Mouse (Mus musculus) spleen, embryonic (tissue): Measurements from ENCODE around the gene Pla2g6.

Experiments used
- CTCF ChIA-PET: fragments of 350-600 bp; sonication (Branson Sonifier 250); formaldehyde crosslinking; loops from one replicate; lab custom pipeline; 2022; lab: Charles Lee

Pla2g6 gene

DNA sequence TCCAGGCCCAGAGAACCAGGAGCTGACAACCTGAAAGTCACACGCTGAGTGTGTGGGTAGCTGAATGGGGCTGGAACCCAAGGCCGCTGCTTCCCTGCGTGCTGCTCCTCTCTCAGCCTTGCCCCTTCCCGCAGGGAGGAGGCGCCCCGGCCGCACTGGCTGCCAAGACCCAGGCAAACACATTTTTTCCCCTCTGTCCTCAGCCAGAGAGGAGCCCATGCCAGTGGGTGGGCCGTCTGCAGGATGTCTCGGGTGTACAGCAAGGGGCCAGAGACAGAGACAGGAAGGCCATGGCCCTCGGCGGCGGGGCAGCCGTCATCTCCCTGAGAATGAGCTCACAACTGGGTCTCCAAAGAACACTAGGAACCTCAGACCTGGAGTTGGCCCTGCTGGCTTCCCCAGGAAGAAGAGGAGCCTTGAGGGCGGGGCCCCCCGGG, 23.2 kb upstream of the Pla2g6 start:
- CTCF ChIA-PET = no interaction called here

DNA sequence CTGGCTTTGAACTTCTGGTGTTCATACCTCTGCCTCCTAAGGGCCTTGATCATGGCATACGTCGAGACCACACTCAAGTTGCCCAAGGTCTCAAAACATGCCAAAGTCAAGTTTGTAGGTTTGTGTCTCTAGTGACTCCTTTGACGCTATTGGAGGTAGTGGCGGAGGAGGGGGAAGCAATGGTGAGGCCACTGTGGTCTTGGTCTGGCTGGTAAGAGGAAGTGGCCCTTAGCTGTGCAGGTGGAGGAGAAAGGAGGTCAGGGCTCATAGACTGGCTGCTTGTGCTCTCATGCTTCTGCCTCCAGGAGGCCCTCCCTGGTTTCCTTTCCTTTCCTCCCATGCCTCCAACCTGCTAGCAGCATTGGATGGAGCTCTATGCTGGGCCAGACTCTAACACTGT, 22.7 kb upstream of the Pla2g6 start:
- CTCF ChIA-PET = no interaction called here

DNA sequence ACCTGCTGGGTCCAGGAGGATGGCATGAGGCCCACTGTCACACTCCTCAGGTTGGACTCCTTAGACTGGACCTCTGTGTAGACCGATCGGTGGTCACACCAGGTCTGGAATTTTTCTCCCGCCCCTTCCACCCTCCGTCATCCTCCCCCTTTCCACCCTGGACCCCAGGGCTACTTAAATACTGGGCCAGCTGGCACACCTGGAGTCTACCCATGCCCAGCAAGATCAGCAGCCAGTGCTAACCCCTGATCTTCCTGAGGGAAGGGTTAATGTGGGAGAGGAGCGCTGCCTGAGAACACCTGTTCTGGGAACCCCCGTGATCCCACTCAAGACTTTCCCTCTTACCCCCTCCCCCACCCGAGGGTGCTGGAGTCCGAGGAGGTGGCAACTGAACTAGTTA, 20.5 kb upstream of the Pla2g6 start:
- CTCF ChIA-PET = interaction anchor here (1.2 kb wide), 1 partner anchor 12 kb away, joined by 3 read pairs; no protein-coding TSS in a partner anchor

DNA sequence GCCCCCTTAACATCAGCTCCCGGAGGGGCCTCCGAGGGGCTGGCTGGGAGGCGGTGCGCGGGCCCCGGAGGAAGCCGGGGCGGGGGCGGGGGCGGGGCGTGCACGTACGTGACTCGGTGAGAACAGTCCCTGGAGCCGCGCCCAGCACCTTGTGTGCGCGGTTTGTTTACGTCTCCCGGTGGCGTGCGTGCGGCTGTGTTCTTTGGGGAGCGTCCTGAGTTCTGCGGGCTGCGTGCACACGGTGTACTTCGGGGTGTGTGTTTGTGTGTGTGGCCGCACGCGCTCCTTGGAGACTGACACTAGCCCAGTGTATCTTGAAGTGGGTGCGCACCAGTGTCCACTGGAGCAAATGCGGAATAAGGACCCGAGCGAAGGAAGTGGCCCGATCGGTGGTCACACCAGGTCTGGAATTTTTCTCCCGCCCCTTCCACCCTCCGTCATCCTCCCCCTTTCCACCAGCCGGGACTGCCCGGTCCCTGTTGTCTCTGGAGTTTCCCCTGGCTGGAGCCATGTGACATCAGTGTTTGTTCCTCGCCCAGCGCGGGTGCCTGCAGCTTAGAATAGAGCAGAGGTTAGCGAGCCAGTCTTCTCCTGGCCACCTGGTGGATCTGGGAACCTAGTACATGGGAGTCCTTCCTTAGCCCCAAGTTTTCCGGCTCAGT, 19.8 kb upstream of the Pla2g6 start:
- CTCF ChIA-PET = interaction anchor here (0.5 to 0.7 kb wide), 2 partner anchors 36 to 867 kb away, joined by 3 to 5 read pairs; no protein-coding TSS in a partner anchor

DNA sequence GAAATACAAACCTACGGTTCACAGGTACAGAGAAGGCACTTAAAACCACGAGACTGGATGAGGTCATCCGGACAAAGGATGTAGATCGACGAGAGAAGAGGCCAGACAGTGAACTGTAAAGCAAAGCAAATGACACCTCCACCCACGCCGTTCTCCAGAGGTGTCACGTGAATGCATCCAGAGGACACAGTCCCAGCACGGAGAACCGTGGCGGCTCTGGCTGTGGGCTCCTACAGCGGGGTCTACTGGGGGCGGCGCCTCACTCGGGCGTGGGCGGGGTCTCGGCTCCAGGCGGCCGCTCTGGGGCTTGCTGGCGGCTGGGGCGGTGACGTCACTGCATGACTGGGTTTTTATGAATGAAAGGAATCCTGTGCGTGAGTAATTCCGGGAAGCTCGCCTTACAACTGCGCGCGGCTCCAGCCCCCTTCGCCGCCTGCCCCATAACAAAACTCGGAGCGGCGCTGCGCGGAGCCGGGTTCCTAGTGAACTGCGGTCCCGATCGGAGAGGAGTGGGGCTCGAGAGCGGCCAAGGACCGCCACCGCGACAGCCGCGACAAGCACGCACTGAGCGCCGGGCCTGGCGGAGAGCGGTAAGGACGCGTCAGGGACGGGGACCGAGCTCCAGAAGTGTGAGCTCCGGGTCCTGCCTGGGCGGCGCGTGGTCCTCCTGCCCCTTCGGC, 19.1 kb upstream of the Pla2g6 start:
- CTCF ChIA-PET = interaction anchor here (0.5 to 0.7 kb wide), 3 partner anchors 18 to 868 kb away, joined by 3 to 5 read pairs (median 4); no protein-coding TSS in a partner anchor

DNA sequence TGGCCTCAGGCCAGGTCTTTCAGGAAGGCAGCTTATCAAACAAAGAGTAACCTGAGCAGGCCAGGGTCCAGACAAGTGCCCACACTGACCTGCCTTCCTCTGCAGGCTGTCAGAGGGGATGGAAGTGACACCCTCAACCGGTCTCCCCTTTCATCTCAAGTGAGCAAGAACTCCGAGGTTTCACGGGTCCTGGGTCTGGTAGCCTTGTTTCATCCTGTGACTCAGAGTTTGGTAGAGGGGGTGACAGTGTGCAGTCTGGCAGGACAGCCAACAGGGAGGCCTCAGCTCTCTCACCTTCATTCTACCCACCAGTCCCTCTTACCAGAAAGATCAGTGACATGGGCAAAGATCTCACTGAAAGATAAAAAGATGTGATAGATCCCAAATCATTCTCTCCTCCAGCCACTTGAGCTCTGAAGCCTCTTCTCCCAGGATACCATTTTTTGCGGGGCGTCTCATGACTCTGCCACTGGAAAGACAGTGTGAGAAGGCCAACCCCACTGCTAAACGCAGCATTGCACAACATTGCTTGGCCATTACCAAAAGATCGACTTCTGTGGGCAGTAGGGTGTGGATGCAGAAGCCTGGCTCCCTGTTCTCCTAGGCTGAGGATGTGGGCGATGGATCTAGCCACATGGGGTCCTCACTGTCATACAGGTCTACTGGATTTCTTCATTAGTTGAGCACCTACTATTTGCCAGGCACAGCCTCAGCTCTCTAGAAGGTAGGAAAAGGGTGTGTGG, 18.0 kb upstream of the Pla2g6 start, which contains the start of gene Maff:
Gene Maff, plus strand, starts transcription at position 571 of the 743 bp plus-strand sequence.
- CTCF ChIA-PET = no interaction called here

DNA sequence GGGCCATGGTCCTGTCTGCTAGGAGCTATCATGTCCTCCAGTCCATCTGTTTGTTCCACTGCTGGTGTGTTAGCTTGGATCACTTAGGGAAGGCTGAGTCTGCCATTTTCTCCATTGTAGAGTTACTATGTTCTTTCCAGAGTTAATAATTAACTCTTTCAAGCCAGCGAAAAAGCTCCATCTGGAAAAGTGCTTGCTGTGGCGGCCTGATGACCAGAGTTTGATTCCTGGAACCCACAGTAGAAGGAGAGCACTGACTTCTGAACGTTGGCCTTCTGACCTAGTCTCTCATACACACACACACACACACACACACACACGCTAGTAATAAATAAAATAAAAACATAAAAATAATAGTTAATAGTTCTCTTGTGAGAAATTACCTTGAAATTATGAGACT, 16.4 kb upstream of the Pla2g6 start:
- CTCF ChIA-PET = no interaction called here

DNA sequence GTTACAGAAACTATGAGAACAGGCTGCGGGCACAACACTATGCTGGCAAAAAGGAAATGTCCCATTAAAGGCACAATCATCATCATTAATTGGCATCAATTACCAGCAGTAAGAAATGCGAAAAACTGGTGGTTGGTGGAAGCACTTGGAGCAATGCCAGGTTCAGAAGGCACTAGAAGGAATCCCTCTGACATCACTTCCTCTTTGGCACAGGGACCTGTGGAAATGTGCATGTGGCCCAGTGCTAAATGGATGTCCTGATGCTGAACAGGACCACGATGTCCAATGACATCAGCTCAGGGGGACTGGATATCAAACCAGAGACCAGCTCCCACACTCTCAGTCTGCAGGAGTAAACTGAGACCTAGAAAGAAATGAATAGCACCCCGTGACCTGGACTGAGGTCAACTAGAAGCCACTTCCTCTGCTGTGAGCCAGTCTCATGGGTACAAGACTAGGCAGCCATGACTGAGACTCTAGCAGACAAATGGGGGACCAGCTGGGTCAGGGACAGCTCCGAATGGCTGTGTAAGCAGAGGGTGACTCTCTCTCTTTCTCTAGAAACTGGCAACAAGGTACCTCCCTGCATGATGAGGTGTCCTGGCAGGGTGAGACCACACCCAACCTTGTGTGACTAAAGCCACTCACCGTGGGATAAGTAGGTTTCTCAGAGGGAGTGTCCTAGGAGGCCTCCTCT, 14.6 kb upstream of the Pla2g6 start:
- CTCF ChIA-PET = no interaction called here

DNA sequence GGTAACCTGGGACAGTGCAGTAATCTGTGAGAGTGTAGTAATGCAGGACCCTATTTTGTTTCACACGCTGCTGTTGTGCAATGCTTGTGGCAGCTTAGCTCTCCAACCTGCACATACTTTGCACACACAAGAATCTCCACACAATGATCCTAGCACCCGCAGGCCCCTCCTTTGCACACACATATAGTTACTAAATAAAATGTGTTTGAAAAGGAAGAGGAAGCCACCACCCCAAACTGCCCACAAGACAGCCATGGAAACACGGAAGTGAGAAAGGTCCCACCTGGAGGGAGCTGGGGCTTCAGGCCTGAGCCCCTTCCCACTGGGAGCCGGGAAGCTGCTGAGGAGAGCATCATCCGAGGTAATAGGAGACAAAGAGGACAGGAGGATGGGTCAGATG, 10.8 kb upstream of the Pla2g6 start:
- CTCF ChIA-PET = no interaction called here

DNA sequence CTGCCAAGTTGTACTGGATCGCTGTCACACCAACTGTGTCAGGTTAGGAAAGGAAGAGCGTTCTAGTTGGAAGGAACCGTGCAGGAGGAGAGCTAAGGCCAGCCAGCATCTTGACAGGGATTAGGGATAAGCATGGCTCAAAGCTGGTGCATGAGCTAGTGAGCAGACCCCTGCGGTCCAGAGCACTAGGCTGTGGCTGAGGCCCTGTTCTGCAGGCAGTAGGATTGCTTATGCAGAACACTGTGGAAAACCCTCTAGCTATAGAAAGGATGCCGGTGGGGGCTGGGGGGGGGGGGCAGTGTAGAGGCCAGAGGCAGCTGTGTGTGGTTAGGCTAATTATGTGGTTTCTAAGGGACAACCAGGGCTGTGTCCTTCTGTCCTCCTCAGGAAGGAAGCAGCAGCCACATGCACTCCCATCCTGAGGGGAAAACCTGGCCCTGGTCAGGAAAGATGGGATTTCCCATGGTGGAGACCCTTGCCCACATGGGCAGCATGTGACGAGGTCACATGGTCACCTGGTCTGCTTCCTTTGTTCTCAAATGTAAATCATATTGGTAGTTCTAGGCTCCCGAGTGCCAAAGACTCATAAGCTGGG, 7.0 kb upstream of the Pla2g6 start:
- CTCF ChIA-PET = no interaction called here

DNA sequence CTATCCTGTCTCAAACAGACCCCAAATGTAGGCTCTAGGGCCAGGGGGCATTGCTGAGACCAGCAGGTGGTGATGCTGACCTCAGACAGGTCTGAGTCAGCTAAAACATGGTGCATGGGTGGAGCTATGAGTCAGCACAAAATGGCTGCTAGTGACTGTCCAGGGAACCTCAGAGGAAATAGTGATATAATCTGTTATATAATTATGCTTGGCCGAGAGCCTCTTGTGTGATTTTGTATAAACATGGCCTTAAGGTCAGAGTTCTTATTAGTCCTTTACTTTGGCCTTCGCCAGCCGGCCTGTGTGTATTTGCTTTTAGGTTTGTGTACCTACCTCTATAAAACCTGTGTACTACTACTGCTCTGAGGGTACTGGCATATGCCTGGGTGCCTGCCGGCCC, 5.2 kb upstream of the Pla2g6 start:
- CTCF ChIA-PET = no interaction called here

DNA sequence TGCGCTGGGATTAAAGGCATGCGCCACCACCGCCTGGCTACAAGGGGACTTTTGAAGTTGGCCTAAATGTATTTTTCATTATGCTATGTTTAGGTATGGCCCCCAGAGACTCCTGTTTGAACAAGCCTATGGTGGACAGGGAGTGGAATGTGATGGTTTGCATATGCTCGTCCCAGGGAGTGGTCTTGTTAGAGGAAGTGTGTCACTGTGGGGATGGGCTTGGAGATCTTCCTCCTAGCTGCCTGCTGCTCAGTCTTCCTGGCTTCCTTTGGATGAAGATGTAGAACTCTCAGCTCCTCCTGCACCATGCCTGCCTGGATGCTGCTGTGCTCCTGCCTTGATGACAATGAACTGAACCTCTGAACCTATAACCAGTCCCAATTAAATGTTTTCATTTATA, 2.3 kb upstream of the Pla2g6 start:
- CTCF ChIA-PET = no interaction called here

DNA sequence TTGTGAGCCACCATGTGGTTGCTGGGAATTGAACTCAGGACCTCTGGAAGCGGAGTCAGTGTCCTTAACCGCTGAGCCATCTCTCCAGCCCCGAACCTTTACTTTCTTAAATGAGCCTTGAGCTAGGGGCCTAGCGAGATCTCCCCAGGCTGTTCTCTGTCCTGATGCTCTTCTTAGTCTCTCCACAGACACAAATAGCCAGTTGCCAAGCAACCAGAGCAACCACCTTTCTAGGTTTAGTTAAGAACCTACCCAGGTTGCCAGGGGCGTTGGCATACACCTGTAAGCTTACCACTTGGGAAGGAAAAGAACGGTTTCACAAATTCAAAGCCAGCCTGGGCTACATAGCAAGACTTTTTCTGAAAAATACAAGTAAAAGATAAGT, 1.8 kb upstream of the Pla2g6 start:
- CTCF ChIA-PET = interaction anchor here (1.2 kb wide), 1 partner anchor 17 kb away, joined by 4 read pairs; no protein-coding TSS in a partner anchor

DNA sequence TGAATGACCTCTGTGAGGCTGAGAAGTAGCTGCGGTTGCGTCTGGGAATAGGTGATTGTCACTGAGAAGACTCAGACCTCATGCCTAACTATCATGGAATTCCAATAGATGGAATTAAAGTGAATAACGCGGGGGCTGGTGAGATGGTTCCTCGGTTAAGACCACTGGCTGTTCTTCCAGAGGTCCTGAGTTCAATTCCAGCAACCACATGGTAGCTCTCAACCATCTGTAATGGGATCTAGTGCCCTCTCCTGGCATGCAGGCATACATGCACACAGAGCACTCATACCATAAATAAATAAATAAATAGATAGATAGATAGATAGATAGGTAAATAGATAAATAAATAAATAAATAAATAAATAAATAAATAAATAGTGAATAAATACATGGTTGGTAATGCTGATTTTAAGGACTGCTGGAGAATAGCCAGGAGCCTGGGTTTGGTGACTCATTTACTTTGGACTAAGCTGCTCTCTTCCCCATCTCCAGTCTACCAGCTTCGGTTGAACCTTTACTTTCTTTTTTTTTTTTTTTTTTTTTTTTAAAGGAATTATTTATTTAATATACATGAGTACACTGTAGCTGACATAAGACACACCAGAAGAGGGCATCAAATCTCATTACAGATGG, 1.3 kb upstream of the Pla2g6 start:
- CTCF ChIA-PET = interaction anchor here (1.2 kb wide), 1 partner anchor 18 kb away, joined by 4 read pairs; no protein-coding TSS in a partner anchor

DNA sequence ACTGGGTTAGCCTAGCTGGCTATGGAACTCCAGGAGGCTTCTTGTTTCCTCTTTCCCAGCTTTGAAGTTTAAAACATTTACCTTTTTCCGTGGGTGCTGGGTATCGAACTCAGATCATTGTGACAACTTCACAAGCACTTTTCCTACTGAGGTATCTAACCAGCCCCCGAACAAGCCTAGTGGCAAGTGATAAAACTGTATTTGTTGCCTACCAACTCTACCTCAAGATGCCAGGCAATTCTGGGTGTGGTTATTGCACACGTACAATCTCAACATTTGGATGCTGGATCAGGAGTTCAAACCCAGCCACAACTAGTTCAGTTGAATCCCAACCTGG, 717 bp upstream of the Pla2g6 start:
- CTCF ChIA-PET = interaction anchor here (1.2 kb wide), 1 partner anchor 18 kb away, joined by 4 read pairs; no protein-coding TSS in a partner anchor

DNA sequence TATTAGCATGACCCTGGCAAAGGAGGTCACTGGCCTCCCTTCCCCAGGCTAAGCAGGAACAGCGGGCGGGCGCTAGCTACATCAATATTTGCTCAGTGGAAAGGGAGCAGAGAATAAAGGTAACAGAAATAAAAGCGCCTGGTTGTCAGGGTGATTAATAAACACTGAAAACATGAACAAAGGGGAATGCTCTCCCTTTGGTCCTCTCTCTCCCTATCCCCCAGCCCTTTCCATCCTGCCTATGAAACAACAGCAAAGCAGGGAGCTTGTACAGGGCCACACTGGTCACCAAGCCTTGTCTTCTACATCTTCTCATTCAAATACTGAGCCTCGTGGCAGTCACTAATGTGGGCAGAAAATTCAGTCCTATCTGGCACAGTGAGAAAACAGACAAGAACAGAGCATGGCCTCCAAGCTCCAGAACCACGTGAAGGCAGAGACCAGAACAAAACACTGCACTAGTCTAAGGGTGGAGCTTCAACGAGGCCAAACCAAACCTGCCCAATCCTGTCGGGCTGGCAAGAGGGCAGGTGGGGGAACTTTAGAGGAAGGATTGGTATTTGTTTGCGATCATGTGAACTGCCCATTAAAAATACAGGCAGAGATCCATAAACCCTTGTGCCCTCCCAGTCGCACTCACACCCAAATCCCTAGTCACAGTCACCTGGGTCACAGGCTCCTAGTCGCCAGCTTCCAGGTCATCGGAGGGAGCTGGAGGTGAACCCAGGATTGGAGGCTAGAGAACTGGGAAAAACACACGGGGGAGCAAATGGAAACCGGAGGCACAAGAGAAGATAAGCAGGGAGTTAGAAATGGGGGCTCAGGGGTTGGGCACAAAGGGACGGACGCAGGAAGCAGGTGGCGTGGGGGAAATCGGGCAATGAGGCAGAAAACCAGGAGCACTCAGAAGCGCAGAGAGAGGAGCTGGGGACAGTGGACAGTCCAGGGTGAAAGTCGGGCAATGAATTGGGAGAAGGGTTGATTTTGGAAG, 924 bp downstream of the Pla2g6 start:
- CTCF ChIA-PET = no interaction called here

DNA sequence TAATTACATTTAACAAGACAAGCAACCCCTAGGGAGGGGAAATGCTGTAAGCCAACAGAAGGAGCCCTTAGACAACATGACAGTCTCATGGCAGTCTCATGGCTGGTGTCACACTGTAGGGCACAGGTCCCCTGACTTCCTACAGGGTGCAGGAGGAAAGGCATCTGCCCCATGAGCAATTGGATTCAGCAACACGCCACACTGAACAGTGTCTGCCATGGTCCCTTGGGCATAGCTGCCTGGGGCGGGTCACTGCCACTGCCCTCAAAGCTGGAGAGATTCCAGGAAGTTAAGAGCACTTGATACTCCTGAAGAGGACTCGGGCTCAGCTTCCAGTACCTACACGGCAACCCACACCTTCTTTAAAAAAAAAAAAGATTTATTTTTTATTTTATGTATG, 1.9 kb downstream of the Pla2g6 start:
- CTCF ChIA-PET = no interaction called here

DNA sequence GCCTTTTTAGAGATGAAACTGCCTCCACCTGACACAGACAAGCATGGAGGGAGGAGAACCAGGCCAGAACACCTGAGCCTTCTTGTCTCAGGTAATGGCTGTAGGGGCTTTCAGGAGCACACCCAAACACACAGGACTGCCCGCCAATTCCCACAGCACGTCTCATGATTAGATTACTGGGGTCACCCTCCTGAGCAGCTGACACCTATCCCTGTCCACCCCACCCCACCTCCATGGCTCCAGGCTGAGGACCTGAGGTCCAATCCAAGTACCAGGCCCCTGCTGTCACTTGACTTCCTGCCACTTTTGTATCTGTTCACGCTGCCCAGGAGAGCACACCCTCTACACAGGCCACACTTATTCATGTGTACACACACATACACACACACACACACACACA, 2.4 kb downstream of the Pla2g6 start:
- CTCF ChIA-PET = no interaction called here

DNA sequence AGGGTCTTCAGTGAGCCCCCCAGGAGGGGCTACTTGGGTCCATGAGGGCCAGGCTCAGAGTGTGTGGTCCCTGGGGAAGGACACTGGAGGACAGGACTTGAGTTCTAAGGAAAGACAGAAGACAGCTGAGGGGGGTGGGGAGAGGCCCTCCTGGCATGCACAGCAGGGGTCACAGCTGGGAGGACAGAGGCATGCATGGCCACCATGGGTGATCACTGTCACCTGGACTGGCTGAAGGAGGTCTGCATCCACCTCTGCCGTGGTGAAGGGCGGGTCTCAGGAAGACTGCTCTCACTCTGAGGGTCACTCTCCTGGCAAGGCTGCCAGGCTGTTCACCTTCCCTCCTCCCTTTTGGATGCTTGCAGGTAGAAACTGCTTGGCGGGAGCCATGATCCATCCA, 3.8 kb downstream of the Pla2g6 start:
- CTCF ChIA-PET = no interaction called here

DNA sequence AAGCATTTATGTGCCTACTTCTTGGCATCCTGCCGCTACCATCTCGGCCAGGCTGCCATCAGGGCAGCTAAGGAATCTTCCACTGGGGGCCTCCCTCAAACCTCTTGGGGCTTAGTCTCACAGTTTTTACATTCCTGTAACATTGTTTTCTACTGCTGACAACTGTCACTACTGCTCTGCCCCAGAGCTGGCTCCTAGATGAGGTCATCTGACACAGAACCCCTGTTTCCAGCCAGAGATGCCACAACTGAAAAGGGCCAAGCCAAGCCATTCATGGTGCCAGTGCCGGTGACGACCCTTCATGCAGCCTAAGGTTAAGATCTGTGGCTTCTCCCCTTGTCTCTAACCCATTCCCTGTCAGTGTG, 4.4 kb downstream of the Pla2g6 start:
- CTCF ChIA-PET = no interaction called here
